Mouse (Mus musculus): Measurements from ENCODE around the gene Gm17577.
"Not testable (repeated sequence)": the region's sequence is repeated elsewhere in the genome, so short reads cannot be mapped to it uniquely, and the experiment has no call there.

The Gm17577 gene

DNA sequence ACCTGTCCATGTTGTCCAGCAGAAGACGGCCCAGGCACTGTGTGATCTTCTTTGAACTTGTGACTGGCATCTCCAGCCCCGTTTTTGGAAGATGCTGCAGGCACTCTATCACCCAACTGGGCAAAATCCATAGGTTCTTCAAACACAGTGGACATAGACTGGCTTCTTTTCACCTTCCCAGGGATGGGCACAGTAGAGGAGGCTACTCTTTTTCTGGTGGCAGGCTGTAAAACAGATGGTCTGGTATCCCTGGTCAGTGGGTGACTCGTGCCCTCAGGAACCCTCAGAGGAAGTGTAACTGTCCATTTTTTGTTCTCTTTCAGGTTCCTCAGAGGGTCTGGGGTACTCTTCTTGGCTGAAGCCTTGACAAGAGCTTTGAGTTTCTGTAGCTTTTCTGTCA is at the start of gene Gm17577:
TSS of gene Gm17577 (minus strand) at position 101 of the 400 bp plus-strand sequence.
- not testable (repeated sequence) for H3K36me3 ChIP-seq (ENCODE audit: control insufficient read depth, insufficient read depth, low read length, poor library complexity, severe bottlenecking); DNase-seq (ENCODE audit: low read depth, low spot score); H3K27me3 ChIP-seq (ENCODE audit: control insufficient read depth, insufficient read depth, low read length, poor library complexity, severe bottlenecking)

GRCm38 (mm10) chrX:123222381-123222780 is 24.3 kb downstream of the Gm17577 start, which contains the start of gene Srsx:
Gene Srsx (minus strand): TSS chrX:123222481.
- not testable (repeated sequence) for DNase-seq (ENCODE audit: low read depth, low spot score); H3K27me3 ChIP-seq (ENCODE audit: control insufficient read depth, insufficient read depth, low read length, poor library complexity, severe bottlenecking); H3K36me3 ChIP-seq (ENCODE audit: control insufficient read depth, insufficient read depth, low read length, poor library complexity, severe bottlenecking)
